ENCODE assay signal across 8 mouse cellular contexts in the genomic region with DNA sequence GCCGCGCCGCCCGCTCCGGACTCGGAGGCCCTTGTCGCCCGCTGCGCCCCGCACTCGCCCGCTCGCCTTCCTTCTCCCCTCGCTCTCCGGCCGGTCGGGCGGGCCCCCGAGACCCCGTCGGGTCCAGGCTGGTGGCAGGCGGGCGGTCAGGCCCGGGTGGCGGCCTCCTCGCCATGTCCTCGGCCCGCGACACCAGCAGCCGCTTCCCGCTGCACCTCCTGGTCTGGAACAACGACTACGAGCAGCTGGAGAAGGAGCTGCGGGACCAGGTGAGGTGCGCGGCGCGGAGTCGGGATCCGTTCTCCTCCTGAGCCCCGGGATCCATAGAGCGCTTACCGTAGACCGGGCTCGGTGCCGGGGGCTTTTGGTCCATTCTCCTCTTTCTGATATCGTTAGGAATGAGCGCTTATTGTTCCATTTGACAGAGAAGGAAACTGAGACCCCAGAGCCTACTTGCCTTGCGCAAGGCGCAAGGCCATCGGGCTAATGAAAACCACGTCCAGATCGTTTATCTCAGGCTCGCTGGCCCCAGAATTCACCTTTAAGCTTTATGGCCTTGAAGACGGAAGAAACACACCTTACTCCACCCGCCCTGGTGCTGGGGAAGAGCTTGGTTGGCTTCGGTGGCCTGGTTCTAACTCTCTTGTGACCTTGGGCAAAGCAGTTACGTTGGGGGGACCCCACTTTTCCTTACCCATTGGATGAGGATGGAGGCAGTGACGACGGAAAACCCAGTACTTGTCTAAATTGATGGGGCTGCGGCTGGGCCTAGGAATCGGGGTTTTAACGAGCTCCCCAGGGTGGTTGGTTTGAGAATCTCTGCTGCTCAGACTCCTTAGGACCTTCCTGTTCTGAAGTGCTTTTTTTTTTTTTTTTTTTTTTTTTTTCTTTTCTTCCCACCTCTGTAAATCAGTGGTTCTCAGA. TPM values are rescaled to one million over a fixed set of nuclear protein-coding genes. Genes with fewer than 3 reads are reported as not detected.
DNase-seq lines count a peak whose midpoint lies in the region; ATAC-seq and TF ChIP-seq lines count a peak whose summit lies in the region.

Git2 (minus strand) TSS at position 462 of the 924 bp plus-strand sequence.

- peak within 1 kb of the TSS; percentile 79 for H3K27ac ChIP-seq in embryonic fibroblast, embryonic 13.5 days (ENCODE audit: insufficient read depth, low read length)
- peak within 1 kb of the TSS; percentile 91 for H3K27ac ChIP-seq in heart, embryonic 13.5 days (replicated peaks)

- peaks cover 8% of the 10 kb centered on the region for H3K4me1 ChIP-seq in embryonic fibroblast, embryonic 13.5 days (ENCODE audit: control insufficient read depth, insufficient read depth, low read length)
- H3K4me1 ChIP-seq in heart, embryonic 13.5 days: peaks cover 41% of the 10 kb centered on the region

- no peaks in the 10 kb centered on the region for H3K27me3 ChIP-seq in heart, embryonic 13.5 days (replicated peaks)
- no peaks in the 10 kb centered on the region for H3K27me3 ChIP-seq in splenic B cell, adult 2 months (ENCODE audit: control insufficient read depth, insufficient read depth, low read length, poor library complexity, severe bottlenecking)

- DNase-seq in frontal cortex, adult 2 months (ENCODE audit: extremely low spot score in 1 of 2, low spot score in 1 of 2): no peak
- no peak for DNase-seq in frontal cortex, postnatal 10 days (ENCODE audit: low spot score in 2 of 2)
- DNase-seq in Muller cell, postnatal 12 days (ENCODE audit: inconsistent ontology term): peak; percentile 19
- DNase-seq in large intestine, adult 2 months (ENCODE audit: low read depth, low spot score): peak; percentile 39
- DNase-seq in lung, postnatal 10 days: peak; percentile 46
- DNase-seq in splenic B cell, adult 2 months (ENCODE audit: low read depth, low spot score): peak; percentile 50

- H3K9me3 ChIP-seq in heart, embryonic 13.5 days: no peaks in the 10 kb centered on the region

- no peaks in the 10 kb centered on the region for H3K36me3 ChIP-seq in heart, embryonic 13.5 days
- H3K36me3 ChIP-seq in splenic B cell, adult 2 months (ENCODE audit: control insufficient read depth, insufficient read depth, low read length, poor library complexity, severe bottlenecking): no peaks in the 10 kb centered on the region

- H3K4me2 ChIP-seq in heart, embryonic 13.5 days: peak within 1 kb of the TSS; percentile 94

- no peak for TF ChIP-seq CTCF in embryonic fibroblast, embryonic 13.5 days (IDR thresholded peaks at IDR 0.05; ENCODE audit: borderline replicate concordance, insufficient read depth, low read length)

- no peak for ATAC-seq in heart, embryonic 13.5 days (ENCODE audit: extremely low read depth, insufficient number of reproducible peaks, low FRiP score, low TSS enrichment)

- no peak for TF ChIP-seq POLR2A in embryonic fibroblast, embryonic 13.5 days (IDR thresholded peaks at IDR 0.05; ENCODE audit: low read depth, low read length)

- H3K4me3 ChIP-seq in embryonic fibroblast, embryonic 13.5 days (ENCODE audit: insufficient read depth, low read length): peak within 1 kb of the TSS; percentile 96
- H3K4me3 ChIP-seq in heart, embryonic 13.5 days: peak within 1 kb of the TSS; percentile 90

- under 1% methylated on average over 47 of the region's 63 CpGs for WGBS in heart, embryonic 13.5 days
- under 1% methylated on average over 63 of the region's 63 CpGs for WGBS in large intestine, adult 2 months

- H3K9ac ChIP-seq in heart, embryonic 13.5 days: peak within 1 kb of the TSS; percentile 99

RNA-seq across cellular contexts. Expression of gene Git2, which starts in this region (rescaled TPM):
- polyA plus RNA-seq in frontal cortex, adult 2 months (2012; rRNA removed): 48.1 and 49.1 TPM in 2 replicates
- polyA plus RNA-seq in embryonic fibroblast, embryonic 13.5 days (2011; ENCODE audit: insufficient read length, low read depth, missing spikeins): 50.0 and 58.0 TPM in 2 replicates
- 28.1 and 30.3 TPM in 2 replicates for polyA plus RNA-seq in heart, embryonic 13.5 days (2015; fragmentation: Nextera tagmentation; extraction: Ambion mirVana)
- 23.1 and 29.7 TPM in 2 replicates for polyA plus RNA-seq in large intestine, adult 2 months (2012; rRNA removed)

Comparison
In these comparisons a context has a peak if more than half of its experiments do, and no peak if none do; other contexts are left out.
1. DNase-seq: peak in Muller cell, postnatal 12 days (single experiment), large intestine, adult 2 months (single experiment), lung, postnatal 10 days (single experiment) and splenic B cell, adult 2 months (single experiment); none in frontal cortex, adult 2 months (0 of 2) and frontal cortex, postnatal 10 days (0 of 2).